Mouse (Mus musculus): Measurements from ENCODE around the gene Zfp239. TPM values are rescaled to one million over a fixed set of nuclear protein-coding genes. Genes with fewer than 3 reads are reported as not detected.

Zfp239 gene
- polyA plus RNA-seq, 1 experiment, result 5.1 TPM

DNA sequence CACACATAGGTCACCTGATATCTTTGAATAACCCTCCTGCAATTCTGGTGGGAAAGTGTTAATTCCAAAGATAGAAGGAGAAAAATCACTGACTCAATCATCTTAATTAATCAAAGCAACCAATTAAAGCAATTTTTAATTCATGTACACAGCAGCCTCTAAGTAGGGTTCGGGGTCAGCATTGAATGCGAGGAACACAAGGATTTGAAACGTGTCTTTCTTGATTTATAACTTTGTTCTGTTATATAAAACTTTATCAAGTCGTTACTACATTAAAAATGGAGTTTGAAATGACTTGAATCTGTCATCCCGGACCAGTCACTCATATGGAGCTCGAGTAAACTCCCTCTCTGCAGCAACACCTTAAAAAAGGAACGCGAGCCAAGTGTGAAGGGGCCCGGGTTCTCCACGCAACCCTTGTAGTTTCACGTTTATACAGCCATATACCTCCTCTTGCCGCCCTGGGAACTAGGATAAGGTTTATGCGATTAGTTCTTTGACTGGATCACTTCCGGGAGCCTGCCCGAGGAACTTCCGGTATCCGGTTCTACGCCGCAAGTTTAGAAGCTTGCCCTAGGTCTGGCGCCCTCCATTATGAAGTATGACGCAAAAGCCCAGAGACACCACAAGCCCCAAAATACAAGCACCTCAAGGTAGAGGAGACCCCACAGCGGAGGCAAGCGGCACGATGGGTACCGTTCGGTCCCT lies 17.0 kb downstream of the Zfp239 start:
- no peak for TF ChIP-seq CTCF (IDR thresholded peaks at IDR 0.05; ENCODE audit: extremely low read depth, insufficient read length, insufficient replicate concordance, low read depth, low read length)
- no peak for TF ChIP-seq POLR2A (IDR thresholded peaks at IDR 0.05; ENCODE audit: low read depth, low read length)
- WGBS, result 7% methylated on average over 26 of the region's 26 CpGs

GRCm38 (mm10) chr6:117879408-117880115 lies 17.7 kb downstream of the Zfp239 start:
- Histone ChIP-seq H3K27me3 (ENCODE audit: control insufficient read depth, insufficient read depth, low read length) (no peaks in the 10 kb centered on the region), H3K27ac (ENCODE audit: insufficient read depth, low read depth, low read length) (peak overlapping the region; percentile 99), H3K4me3 (ENCODE audit: low read depth, low read length) (peak overlapping the region; percentile 72), H3K4me1 (ENCODE audit: control insufficient read depth, insufficient read depth, insufficient read length, low read length) (peaks cover 9% of the 10 kb centered on the region; the same call in 1 of the 2 replicates), H3K36me3 (ENCODE audit: control insufficient read depth, insufficient read depth, low read length) (no peaks in the 10 kb centered on the region)
- TF ChIP-seq POLR2A (IDR thresholded peaks at IDR 0.05; ENCODE audit: low read depth, low read length) (peak; percentile 72), CTCF (IDR thresholded peaks at IDR 0.05; ENCODE audit: extremely low read depth, insufficient read length, insufficient replicate concordance, low read depth, low read length) (peak; percentile 95)
- WGBS, result under 1% methylated on average over 67 of the region's 67 CpGs

More for the DNA sequence above, 17.0 kb downstream of the Zfp239 start:
- Histone ChIP-seq H3K4me1 (ENCODE audit: control insufficient read depth, insufficient read depth, insufficient read length, low read length) (peaks cover 12% of the 10 kb centered on the region; the same call in 1 of the 2 replicates), H3K4me3 (ENCODE audit: low read depth, low read length) (peak overlapping the region; percentile 72), H3K36me3 (ENCODE audit: control insufficient read depth, insufficient read depth, low read length) (no peaks in the 10 kb centered on the region), H3K27me3 (ENCODE audit: control insufficient read depth, insufficient read depth, low read length) (no peaks in the 10 kb centered on the region), H3K27ac (ENCODE audit: insufficient read depth, low read depth, low read length) (peak overlapping the region; percentile 99)

DNA sequence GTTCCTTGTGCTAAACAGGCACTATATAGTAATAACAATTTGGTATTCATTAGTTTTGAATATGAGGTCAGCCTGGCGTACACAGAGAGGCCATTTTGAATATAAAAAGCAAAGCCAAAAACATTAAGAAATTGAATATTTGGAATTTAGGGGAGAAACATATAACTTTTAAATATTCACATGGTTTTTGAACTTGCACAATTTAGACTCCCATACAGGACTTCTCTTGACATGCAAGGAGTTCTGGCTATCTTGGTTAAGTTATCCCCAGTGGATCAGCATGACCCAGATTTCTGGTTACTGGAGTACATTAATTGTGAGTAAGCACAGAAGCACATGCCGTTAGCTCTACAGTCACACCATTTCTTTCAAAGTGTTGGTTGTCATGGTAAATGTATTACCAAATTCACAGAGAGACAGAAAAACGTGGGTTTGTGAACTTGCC lies 18.5 kb downstream of the Zfp239 start:
- TF ChIP-seq POLR2A (IDR thresholded peaks at IDR 0.05; ENCODE audit: low read depth, low read length), result no peak
- no peak for TF ChIP-seq CTCF (IDR thresholded peaks at IDR 0.05; ENCODE audit: extremely low read depth, insufficient read length, insufficient replicate concordance, low read depth, low read length)
- 23% methylated on average over 3 of the region's 3 CpGs for WGBS
- H3K4me1 ChIP-seq (ENCODE audit: control insufficient read depth, insufficient read depth, insufficient read length, low read length), result peaks cover 7% of the 10 kb centered on the region; the same call in 1 of the 2 replicates
- no peaks in the 10 kb centered on the region for H3K27me3 ChIP-seq (ENCODE audit: control insufficient read depth, insufficient read depth, low read length)
- peak overlapping the region; percentile 67 for H3K27ac ChIP-seq (ENCODE audit: insufficient read depth, low read depth, low read length)
- H3K36me3 ChIP-seq (ENCODE audit: control insufficient read depth, insufficient read depth, low read length), result no peaks in the 10 kb centered on the region
- H3K4me3 ChIP-seq (ENCODE audit: low read depth, low read length), result no peak overlapping the region

DNA sequence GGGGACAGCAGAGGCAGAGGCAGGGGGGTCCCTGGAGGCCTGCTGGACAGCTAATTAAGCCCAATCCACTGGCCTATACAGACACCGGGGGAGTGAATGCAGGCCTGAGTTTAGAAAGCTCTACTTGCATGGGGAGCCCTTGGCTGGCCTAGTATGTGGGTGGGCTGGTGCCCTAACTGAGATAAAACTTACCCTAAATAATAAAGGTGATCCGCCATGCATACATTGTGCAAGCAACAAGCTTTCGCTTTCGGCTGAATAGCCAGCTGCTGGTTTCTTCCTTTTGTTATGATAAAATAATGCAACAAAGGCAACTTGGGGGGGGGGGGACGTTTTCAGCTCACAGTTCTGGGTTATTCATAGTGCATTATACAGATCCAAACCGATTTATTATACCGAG lies 19.3 kb downstream of the Zfp239 start:
- no peak overlapping the region for H3K4me3 ChIP-seq (ENCODE audit: low read depth, low read length)
- peak overlapping the region; percentile 67 for H3K27ac ChIP-seq (ENCODE audit: insufficient read depth, low read depth, low read length)
- no peaks in the 10 kb centered on the region for H3K27me3 ChIP-seq (ENCODE audit: control insufficient read depth, insufficient read depth, low read length)
- peaks cover 7% of the 10 kb centered on the region; the same call in 1 of the 2 replicates for H3K4me1 ChIP-seq (ENCODE audit: control insufficient read depth, insufficient read depth, insufficient read length, low read length)
- 61% methylated on average over 7 of the region's 7 CpGs for WGBS
- H3K36me3 ChIP-seq (ENCODE audit: control insufficient read depth, insufficient read depth, low read length), result no peaks in the 10 kb centered on the region
- TF ChIP-seq CTCF (IDR thresholded peaks at IDR 0.05; ENCODE audit: extremely low read depth, insufficient read length, insufficient replicate concordance, low read depth, low read length), result no peak
- TF ChIP-seq POLR2A (IDR thresholded peaks at IDR 0.05; ENCODE audit: low read depth, low read length), result no peak

DNA sequence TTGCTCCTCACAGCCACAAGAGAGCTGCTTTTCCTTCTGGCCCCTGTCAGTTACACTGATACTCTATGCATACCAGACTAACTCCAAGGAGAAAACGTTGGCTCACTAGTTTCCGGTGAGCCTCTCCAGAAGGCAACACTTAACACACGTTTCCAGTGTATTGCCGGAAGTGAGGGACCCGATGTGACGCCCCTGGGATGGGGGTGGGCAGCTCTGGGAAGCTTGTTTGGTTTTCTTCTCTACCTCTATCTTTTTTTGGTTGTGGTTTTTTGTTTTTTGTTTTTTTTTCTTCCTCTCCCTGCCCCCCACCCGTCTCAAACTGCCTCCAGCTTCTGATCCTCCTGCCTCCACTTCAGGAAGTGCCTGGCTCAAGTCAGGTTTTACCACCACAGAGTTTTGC lies 20.1 kb downstream of the Zfp239 start:
- Histone ChIP-seq H3K4me3 (ENCODE audit: low read depth, low read length) (no peak overlapping the region), H3K4me1 (ENCODE audit: control insufficient read depth, insufficient read depth, insufficient read length, low read length) (peaks cover 7% of the 10 kb centered on the region; the same call in 1 of the 2 replicates), H3K27me3 (ENCODE audit: control insufficient read depth, insufficient read depth, low read length) (no peaks in the 10 kb centered on the region), H3K36me3 (ENCODE audit: control insufficient read depth, insufficient read depth, low read length) (no peaks in the 10 kb centered on the region), H3K27ac (ENCODE audit: insufficient read depth, low read depth, low read length) (peak overlapping the region; percentile 67; the same call in 1 of the 2 replicates)
- TF ChIP-seq CTCF (IDR thresholded peaks at IDR 0.05; ENCODE audit: extremely low read depth, insufficient read length, insufficient replicate concordance, low read depth, low read length) (no peak), POLR2A (IDR thresholded peaks at IDR 0.05; ENCODE audit: low read depth, low read length) (no peak)
- WGBS, result 70% methylated on average over 7 of the region's 7 CpGs

DNA sequence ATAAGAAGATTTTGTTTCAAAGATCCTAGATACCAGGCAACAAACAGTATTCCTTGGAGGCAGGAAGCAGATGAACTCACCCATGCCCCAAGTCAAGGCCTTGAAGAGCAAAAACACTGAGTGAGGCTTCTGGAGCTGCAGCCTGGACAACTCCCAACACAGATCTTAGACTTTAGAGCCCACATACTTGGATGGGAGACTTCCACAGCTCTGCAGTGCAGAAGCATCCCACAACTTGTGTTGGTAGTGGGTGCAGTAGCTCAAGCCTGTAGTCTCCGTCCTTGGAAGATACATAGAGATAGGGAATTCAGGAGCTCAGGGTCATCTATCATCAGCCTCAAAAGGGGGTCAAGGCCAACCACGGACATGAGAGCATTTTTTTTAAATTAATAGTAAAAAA lies 24.0 kb downstream of the Zfp239 start:
- WGBS, result 77% methylated on average over 2 of the region's 2 CpGs
- H3K4me1 ChIP-seq (ENCODE audit: control insufficient read depth, insufficient read depth, insufficient read length, low read length), result peaks cover 8% of the 10 kb centered on the region
- no peak overlapping the region for H3K27ac ChIP-seq (ENCODE audit: insufficient read depth, low read depth, low read length)
- TF ChIP-seq CTCF (IDR thresholded peaks at IDR 0.05; ENCODE audit: extremely low read depth, insufficient read length, insufficient replicate concordance, low read depth, low read length) (no peak), POLR2A (IDR thresholded peaks at IDR 0.05; ENCODE audit: low read depth, low read length) (no peak)
- no peak overlapping the region for H3K4me3 ChIP-seq (ENCODE audit: low read depth, low read length)
- no peaks in the 10 kb centered on the region for H3K36me3 ChIP-seq (ENCODE audit: control insufficient read depth, insufficient read depth, low read length)
- H3K27me3 ChIP-seq (ENCODE audit: control insufficient read depth, insufficient read depth, low read length), result no peaks in the 10 kb centered on the region

- no peak for TF ChIP-seq CTCF (IDR thresholded peaks at IDR 0.05; ENCODE audit: extremely low read depth, insufficient read length, insufficient replicate concordance, low read depth, low read length)
- no peak for TF ChIP-seq POLR2A (IDR thresholded peaks at IDR 0.05; ENCODE audit: low read depth, low read length)
- Histone ChIP-seq H3K27ac (ENCODE audit: insufficient read depth, low read depth, low read length) (no peak overlapping the region), H3K27me3 (ENCODE audit: control insufficient read depth, insufficient read depth, low read length) (no peaks in the 10 kb centered on the region), H3K36me3 (ENCODE audit: control insufficient read depth, insufficient read depth, low read length) (no peaks in the 10 kb centered on the region), H3K4me3 (ENCODE audit: low read depth, low read length) (no peak overlapping the region), H3K4me1 (ENCODE audit: control insufficient read depth, insufficient read depth, insufficient read length, low read length) (peaks cover 12% of the 10 kb centered on the region)
- WGBS, result 30% methylated on average over 1 of the region's 1 CpGs
These were observed 26.1 kb downstream of the Zfp239 start for GRCm38 (mm10) chr6:117888032-117888431.

All from small intestine, adult 2 months (tissue).